ENCODE assay signal across 8 mouse cellular contexts in the genomic region with DNA sequence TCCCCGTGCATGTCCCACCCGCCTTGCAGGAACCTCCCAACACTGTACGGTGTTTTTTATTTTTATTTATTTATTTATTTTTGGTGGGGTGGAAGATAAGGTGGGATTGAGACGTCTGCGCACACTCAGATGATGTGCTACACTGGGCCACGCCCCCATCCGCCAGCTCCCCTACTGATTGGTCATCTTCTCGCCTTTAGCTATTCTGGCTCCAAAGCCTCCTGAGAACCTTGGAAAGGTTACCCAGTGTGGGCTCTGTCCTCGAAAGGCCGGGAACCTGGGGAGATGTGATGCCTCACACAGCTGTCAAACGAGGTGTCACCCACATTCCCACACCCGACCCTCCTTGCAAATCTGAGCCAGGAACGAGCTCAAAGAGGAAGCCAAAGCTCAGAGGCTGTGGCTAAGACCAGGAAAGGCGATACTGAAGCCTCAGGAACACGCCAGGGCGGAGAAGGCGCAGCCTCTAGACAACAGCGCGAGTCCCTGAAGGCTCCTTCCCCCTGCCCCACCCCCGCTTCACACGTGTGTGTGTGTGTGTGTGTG. TPM values are rescaled to one million over a fixed set of nuclear protein-coding genes. Genes with fewer than 3 reads are reported as not detected.
DNase-seq lines count a peak whose midpoint lies in the region; ATAC-seq and TF ChIP-seq lines count a peak whose summit lies in the region.

No protein-coding gene starts in this region.

- H3K9me3 ChIP-seq in heart, embryonic 12.5 days (replicated peaks) = no peaks in the 10 kb centered on the region
- H3K9me3 ChIP-seq in ES-E14 (ENCODE audit: control insufficient read depth, insufficient read depth, low read depth, low read length) = no peaks in the 10 kb centered on the region
- no peaks in the 10 kb centered on the region for H3K9me3 ChIP-seq in hindbrain, embryonic 12.5 days (replicated peaks)
- no peaks in the 10 kb centered on the region for H3K9me3 ChIP-seq in stomach, embryonic 14.5 days (ENCODE audit: control insufficient read depth, low read depth, low read length)

- DNase-seq in heart, postnatal 25 days (ENCODE audit: low spot score) = no peak
- DNase-seq in ES-E14 (ENCODE audit: low read depth, low spot score) = no peak
- peak; percentile 61 for DNase-seq in embryo, embryonic 11 days
- peak; percentile 21 for DNase-seq in lung, postnatal 36 days
- DNase-seq in c-Kit-positive CD71-positive TER-119-positive erythroid progenitor cells, embryonic 14.5 days (ENCODE audit: low spot score) = no peak

- H3K4me3 ChIP-seq in heart, embryonic 12.5 days = peak overlapping the region; percentile 34
- peak overlapping the region; percentile 24 to 70 for H3K4me3 ChIP-seq in ES-E14 (ENCODE audit: insufficient read depth in 1 of 2, low read depth in 1 of 2, low read length in 2 of 2, poor library complexity in 1 of 2, severe bottlenecking in 1 of 2)
- H3K4me3 ChIP-seq in hindbrain, embryonic 12.5 days = peak overlapping the region; percentile 33
- H3K4me3 ChIP-seq in stomach, embryonic 14.5 days (ENCODE audit: low read depth, low read length) = peak overlapping the region; percentile 17; the same call in 1 of the 2 replicates

- 5% methylated on average over 20 of the region's 21 CpGs for WGBS in heart, embryonic 12.5 days
- 6% methylated on average over 19 of the region's 21 CpGs for WGBS in hindbrain, embryonic 12.5 days
- WGBS in stomach, embryonic 14.5 days = 6% methylated on average over 19 of the region's 21 CpGs

- intact Hi-C loops in heart, postnatal 25 days (cut with DNase I) = no loop called here

- H3K9ac ChIP-seq in heart, embryonic 12.5 days = 0 out of 2 replicates have a peak overlapping the region, but pooled peaks have one; percentile 57
- H3K9ac ChIP-seq in ES-E14 (ENCODE audit: insufficient read depth, low read depth, low read length, poor library complexity, severe bottlenecking) = peak overlapping the region; percentile 46; the same call in 1 of the 2 replicates
- H3K9ac ChIP-seq in hindbrain, embryonic 12.5 days = peak overlapping the region; percentile 56
- H3K9ac ChIP-seq in stomach, embryonic 14.5 days (replicated peaks; ENCODE audit: low read depth, low read length) = no peak overlapping the region

- ATAC-seq in heart, embryonic 12.5 days (ENCODE audit: insufficient number of reproducible peaks, low FRiP score) = no peak
- ATAC-seq in hindbrain, embryonic 12.5 days (ENCODE audit: low FRiP score) = peak; percentile 42
- peak; percentile 19; the same call in 1 of the 2 replicates for ATAC-seq in stomach, embryonic 14.5 days (ENCODE audit: insufficient number of reproducible peaks, insufficient read depth, low FRiP score, low read depth)

- H3K27me3 ChIP-seq in heart, embryonic 12.5 days (replicated peaks) = peaks cover 67% of the 10 kb centered on the region
- peaks cover 22% of the 10 kb centered on the region for H3K27me3 ChIP-seq in hindbrain, embryonic 12.5 days
- no peaks in the 10 kb centered on the region for H3K27me3 ChIP-seq in stomach, embryonic 14.5 days (ENCODE audit: control insufficient read depth, insufficient read depth, low read length)

- peak overlapping the region; percentile 72 for H3K4me2 ChIP-seq in heart, embryonic 12.5 days
- peak overlapping the region; percentile 65 for H3K4me2 ChIP-seq in hindbrain, embryonic 12.5 days (replicated peaks)
- peak overlapping the region; percentile 43 for H3K4me2 ChIP-seq in stomach, embryonic 14.5 days (replicated peaks; ENCODE audit: low read depth, low read length)

- no peaks in the 10 kb centered on the region for H3K36me3 ChIP-seq in heart, embryonic 12.5 days
- H3K36me3 ChIP-seq in ES-E14 (ENCODE audit: control insufficient read depth, insufficient read depth, low read length, poor library complexity, severe bottlenecking) = no peaks in the 10 kb centered on the region
- no peaks in the 10 kb centered on the region for H3K36me3 ChIP-seq in hindbrain, embryonic 12.5 days
- H3K36me3 ChIP-seq in stomach, embryonic 14.5 days (ENCODE audit: control insufficient read depth, insufficient read depth, low read length) = no peaks in the 10 kb centered on the region

- H3K4me1 ChIP-seq in heart, embryonic 12.5 days (replicated peaks) = peaks cover 24% of the 10 kb centered on the region
- H3K4me1 ChIP-seq in ES-E14 (ENCODE audit: control insufficient read depth in 2 of 2, insufficient read depth in 2 of 2, low read length in 2 of 2, poor library complexity in 1 of 2) = peaks cover 6 to 18% of the 10 kb centered on the region in 2 experiments
- peaks cover 27% of the 10 kb centered on the region for H3K4me1 ChIP-seq in hindbrain, embryonic 12.5 days
- peaks cover 4% of the 10 kb centered on the region; the same call in 1 of the 2 replicates for H3K4me1 ChIP-seq in stomach, embryonic 14.5 days (ENCODE audit: control insufficient read depth, insufficient read depth, low read length)

- in situ Hi-C loops in ES-E14 (cut with MboI; ENCODE audit: low sequenced_read_pairs in 2 of 2, unreplicated experiment in 2 of 2) = no loop called here

- H3K27ac ChIP-seq in heart, embryonic 12.5 days (ENCODE audit: poor library complexity, severe bottlenecking) = no peak overlapping the region
- H3K27ac ChIP-seq in ES-E14 (ENCODE audit: insufficient read depth, low read depth, low read length, poor library complexity, severe bottlenecking) = no peak overlapping the region
- H3K27ac ChIP-seq in hindbrain, embryonic 12.5 days = peak overlapping the region; percentile 80
- H3K27ac ChIP-seq in stomach, embryonic 14.5 days (ENCODE audit: low read length) = no peak overlapping the region

TF ChIP-seq in ES-E14, 5 proteins besides CTCF, POLR2A, EP300 and RAD21:
- no peak for TF ChIP-seq ZC3H11A (IDR thresholded peaks at IDR 0.05; ENCODE audit: borderline replicate concordance, low read depth, low read length)
- TF ChIP-seq HCFC1 (IDR thresholded peaks at IDR 0.05; ENCODE audit: borderline replicate concordance, insufficient read depth, low read length) = no peak
- TF ChIP-seq ZNF384 (IDR thresholded peaks at IDR 0.05; ENCODE audit: low read depth, low read length) = no peak
- TF ChIP-seq CHD2 (IDR thresholded peaks at IDR 0.05; ENCODE audit: low read depth, low read length) = no peak
- TF ChIP-seq MAFK (IDR thresholded peaks at IDR 0.05; ENCODE audit: insufficient read depth, low read depth, low read length) = no peak
TF ChIP-seq in ES-E14: peak in this region for 0.

RNA-seq across cellular contexts. Expression of gene Fcho1, which starts 2.8 kb away (rescaled TPM):
- 1.6 and 2.1 TPM in 2 replicates for polyA plus RNA-seq in heart, embryonic 12.5 days (2016; fragmentation: Nextera tagmentation; extraction: Ambion mirVana)
- under 1 TPM; 0.59 to 0.83 TPM for total RNA-seq in heart, postnatal 25 days (2021)
- total RNA-seq in ES-E14 (2012; rRNA removed) = 21.9 and 45.1 TPM in 2 replicates
- 38.4 and 39.4 TPM in 2 replicates for polyA plus RNA-seq in hindbrain, embryonic 12.5 days (2016; fragmentation: Nextera tagmentation; extraction: Ambion mirVana)
- 5.5 and 7.4 TPM in 2 replicates for polyA plus RNA-seq in stomach, embryonic 14.5 days (2014; fragmentation: Nextera tagmentation; extraction: Ambion mirVana)

RNA-seq across cellular contexts. Expression of gene B3gnt3, which starts 26.7 kb away (rescaled TPM):
- 3.4 and 3.7 TPM in 2 replicates for polyA plus RNA-seq in heart, embryonic 12.5 days (2016; fragmentation: Nextera tagmentation; extraction: Ambion mirVana)
- 1 to 10 TPM; 5.5 to 8.0 TPM for total RNA-seq in heart, postnatal 25 days (2021)
- 1.1 and 1.3 TPM in 2 replicates for total RNA-seq in ES-E14 (2012; rRNA removed)
- 0.59 and 0.86 TPM in 2 replicates for polyA plus RNA-seq in hindbrain, embryonic 12.5 days (2016; fragmentation: Nextera tagmentation; extraction: Ambion mirVana)
- polyA plus RNA-seq in stomach, embryonic 14.5 days (2014; fragmentation: Nextera tagmentation; extraction: Ambion mirVana) = 4.7 and 5.4 TPM in 2 replicates

RNA-seq across cellular contexts. Expression of gene Insl3, which starts 39.3 kb away (rescaled TPM):
- 2.0 and 2.4 TPM in 2 replicates for polyA plus RNA-seq in heart, embryonic 12.5 days (2016; fragmentation: Nextera tagmentation; extraction: Ambion mirVana)
- total RNA-seq in heart, postnatal 25 days (2021) = 1 to 10 TPM; 4.0 to 4.8 TPM
- total RNA-seq in ES-E14 (2012; rRNA removed) = 3.0 and 5.1 TPM in 2 replicates
- 0.69 TPM in 1 of 2 replicates, not detected in the other for polyA plus RNA-seq in hindbrain, embryonic 12.5 days (2016; fragmentation: Nextera tagmentation; extraction: Ambion mirVana)
- 1.3 and 1.7 TPM in 2 replicates for polyA plus RNA-seq in stomach, embryonic 14.5 days (2014; fragmentation: Nextera tagmentation; extraction: Ambion mirVana)

RNA-seq across cellular contexts. Expression of gene Jak3, which starts 52.2 kb away (rescaled TPM):
- polyA plus RNA-seq in heart, embryonic 12.5 days (2016; fragmentation: Nextera tagmentation; extraction: Ambion mirVana) = 10.6 and 11.8 TPM in 2 replicates
- 1 to 10 TPM; 7.8 to 8.5 TPM for total RNA-seq in heart, postnatal 25 days (2021)
- 19.0 and 27.3 TPM in 2 replicates for total RNA-seq in ES-E14 (2012; rRNA removed)
- 3.7 and 3.8 TPM in 2 replicates for polyA plus RNA-seq in hindbrain, embryonic 12.5 days (2016; fragmentation: Nextera tagmentation; extraction: Ambion mirVana)
- 5.4 and 6.0 TPM in 2 replicates for polyA plus RNA-seq in stomach, embryonic 14.5 days (2014; fragmentation: Nextera tagmentation; extraction: Ambion mirVana)

RNA-seq across cellular contexts. Expression of gene Unc13a, which starts 56.8 kb away (rescaled TPM):
- 0.47 and 0.64 TPM in 2 replicates for polyA plus RNA-seq in heart, embryonic 12.5 days (2016; fragmentation: Nextera tagmentation; extraction: Ambion mirVana)
- under 1 TPM; 0.73 to 0.83 TPM for total RNA-seq in heart, postnatal 25 days (2021)
- 3.0 and 9.1 TPM in 2 replicates for total RNA-seq in ES-E14 (2012; rRNA removed)
- polyA plus RNA-seq in hindbrain, embryonic 12.5 days (2016; fragmentation: Nextera tagmentation; extraction: Ambion mirVana) = 13.9 and 16.1 TPM in 2 replicates
- 1.4 and 1.7 TPM in 2 replicates for polyA plus RNA-seq in stomach, embryonic 14.5 days (2014; fragmentation: Nextera tagmentation; extraction: Ambion mirVana)

Comparison
In these comparisons a context has a peak if more than half of its experiments do, and no peak if none do; other contexts are left out.
1. DNase-seq: peak in embryo, embryonic 11 days (single experiment) and lung, postnatal 36 days (single experiment); none in heart, postnatal 25 days (single experiment), ES-E14 (single experiment) and c-Kit-positive CD71-positive TER-119-positive erythroid progenitor cells, embryonic 14.5 days (single experiment).
2. Peak in every context shown above with its lines, with median percentiles within 50 percentile points of each other: H3K4me2 ChIP-seq and H3K4me3 ChIP-seq.